Mouse (Mus musculus) ES-E14 (cell line): ENCODE results near the gene Uggt1.

ENCODE experiments used
- HCFC1 ChIP-seq: IDR thresholded peaks from 2 replicates; pipeline ENCODE4 v1.6.1; 2012; ENCODE audit warnings: low read length, inconsistent platforms, borderline replicate concordance; ENCODE audit not compliant: insufficient read depth
- MAFK ChIP-seq: IDR thresholded peaks from 2 replicates; pipeline ENCODE4 v1.6.1; 2014; ENCODE audit warnings: mild to moderate bottlenecking, low read depth, low read length, inconsistent platforms; ENCODE audit not compliant: insufficient read depth
- ZC3H11A ChIP-seq: IDR thresholded peaks from 2 replicates; pipeline ENCODE4 v1.6.1; 2012; ENCODE audit warnings: low read depth, mild to moderate bottlenecking, inconsistent platforms, low read length, borderline replicate concordance
- ZNF384 ChIP-seq: IDR thresholded peaks from 2 replicates; pipeline ENCODE4 v1.6.1; 2012; ENCODE audit warnings: low read depth, low read length, inconsistent platforms

- TF ChIP-seq MAFK (no peak), ZC3H11A (no peak), HCFC1 (no peak), ZNF384 (no peak)
Observed at GRCm38 (mm10) chr1:36281849-36282248, 37.3 kb upstream of the Uggt1 start.
